Mouse (Mus musculus): ENCODE measurements at regions not wholly inside any gene's neighbourhood (a gene's known extent, or its start where the extent isn't known, plus 50 kb on each side); places are given as distances from the start of the nearest gene placed in this dataset.

DNA sequence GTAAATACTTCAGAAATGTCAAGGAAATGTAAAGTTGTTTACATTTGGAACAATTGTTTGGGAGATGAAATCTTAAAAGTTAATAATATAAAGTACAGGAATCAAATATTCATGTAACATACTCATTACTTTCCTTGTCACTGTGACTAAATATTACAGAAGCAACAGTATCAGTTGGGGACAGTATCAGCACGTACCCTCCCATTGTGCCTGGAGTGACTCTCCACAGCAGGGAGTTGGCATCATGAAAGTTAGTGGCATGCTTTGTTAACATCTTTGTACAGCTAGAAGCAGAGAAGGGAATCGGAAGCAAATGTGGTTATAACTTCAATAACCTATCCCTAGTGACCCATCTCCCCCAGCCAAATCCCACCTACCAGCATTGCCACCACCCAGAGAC lies 366.8 kb upstream of the Cd180 start:
- no peaks in the 10 kb centered on the region for H3K27me3 ChIP-seq (ENCODE audit: control insufficient read depth, insufficient read depth, low read depth, low read length)
- no peaks in the 10 kb centered on the region for H3K36me3 ChIP-seq (ENCODE audit: control insufficient read depth, insufficient read depth, low read length)
- WGBS, result 45% methylated on average over 2 of the region's 2 CpGs
- no peak overlapping the region for H3K27ac ChIP-seq (ENCODE audit: low read length)
- H3K9ac ChIP-seq (ENCODE audit: low read depth, low read length), result no peak overlapping the region
- H3K4me1 ChIP-seq (ENCODE audit: control insufficient read depth, insufficient read depth, low read length), result no peaks in the 10 kb centered on the region
- no peak overlapping the region for H3K4me2 ChIP-seq (ENCODE audit: low read length)
- no peak overlapping the region for H3K4me3 ChIP-seq (ENCODE audit: low read depth, low read length)
- H3K9me3 ChIP-seq (replicated peaks; ENCODE audit: control insufficient read depth, low read length, poor library complexity, severe bottlenecking), result no peaks in the 10 kb centered on the region
- ATAC-seq, result no peak

DNA sequence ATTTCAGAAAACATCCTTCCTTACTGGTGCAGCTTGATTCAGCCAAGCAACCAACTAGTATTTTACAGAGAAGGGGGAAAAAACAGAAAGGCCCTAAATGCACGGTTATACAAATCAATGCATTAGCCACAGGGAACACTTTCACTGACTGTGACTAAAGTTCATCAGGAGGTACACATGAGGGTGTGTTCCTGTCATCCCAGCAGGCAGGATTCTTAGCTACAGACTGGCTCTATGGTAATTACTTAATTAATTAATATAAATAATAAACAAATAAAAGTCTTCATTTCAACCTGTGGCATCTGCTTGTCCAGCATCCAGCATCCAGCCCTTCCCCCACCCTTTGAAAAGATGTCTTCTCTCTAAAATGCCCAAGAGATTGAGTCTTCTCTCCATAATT lies 359.7 kb upstream of the Cd180 start:
- Histone ChIP-seq H3K27ac (ENCODE audit: low read length) (no peak overlapping the region), H3K4me3 (ENCODE audit: low read depth, low read length) (no peak overlapping the region), H3K27me3 (ENCODE audit: control insufficient read depth, insufficient read depth, low read depth, low read length) (no peaks in the 10 kb centered on the region), H3K9ac (ENCODE audit: low read depth, low read length) (no peak overlapping the region), H3K4me1 (ENCODE audit: control insufficient read depth, insufficient read depth, low read length) (no peaks in the 10 kb centered on the region; the same call in 1 of the 2 replicates), H3K9me3 (replicated peaks; ENCODE audit: control insufficient read depth, low read length, poor library complexity, severe bottlenecking) (no peaks in the 10 kb centered on the region), H3K36me3 (ENCODE audit: control insufficient read depth, insufficient read depth, low read length) (no peaks in the 10 kb centered on the region), H3K4me2 (ENCODE audit: low read length) (no peak overlapping the region)
- ATAC-seq, result no peak
- WGBS, result 66% methylated on average over 1 of the region's 1 CpGs

DNA sequence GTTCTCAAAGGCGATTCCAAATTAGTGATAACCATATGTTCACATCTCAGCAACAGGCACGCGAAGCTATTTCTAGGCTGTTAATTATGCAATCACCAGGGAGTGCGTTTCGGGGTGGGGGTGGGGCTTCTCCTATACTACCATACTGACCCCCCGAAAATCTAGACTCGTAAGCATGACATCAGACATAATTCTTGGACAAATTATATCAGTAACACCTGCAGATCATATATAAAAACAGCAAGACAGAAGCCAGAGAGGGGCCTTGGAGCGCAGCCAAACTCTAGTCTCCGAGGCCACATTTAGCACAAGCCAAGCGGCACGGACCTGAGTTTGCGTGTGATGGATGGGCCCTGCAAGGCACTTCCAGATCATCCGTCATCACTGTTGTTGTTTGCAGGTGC lies 359.2 kb upstream of the Cd180 start:
- Histone ChIP-seq H3K9me3 (replicated peaks; ENCODE audit: control insufficient read depth, low read length, poor library complexity, severe bottlenecking) (peaks cover under 1% of the 10 kb centered on the region; the same call in 1 of the 2 replicates), H3K27ac (ENCODE audit: low read length) (no peak overlapping the region), H3K4me3 (ENCODE audit: low read depth, low read length) (no peak overlapping the region), H3K9ac (ENCODE audit: low read depth, low read length) (no peak overlapping the region), H3K4me2 (ENCODE audit: low read length) (no peak overlapping the region), H3K36me3 (ENCODE audit: control insufficient read depth, insufficient read depth, low read length) (no peaks in the 10 kb centered on the region), H3K4me1 (ENCODE audit: control insufficient read depth, insufficient read depth, low read length) (no peaks in the 10 kb centered on the region; the same call in 1 of the 2 replicates), H3K27me3 (ENCODE audit: control insufficient read depth, insufficient read depth, low read depth, low read length) (no peaks in the 10 kb centered on the region)
- no peak; the same call in 1 of the 2 replicates for ATAC-seq
- 62% methylated on average over 13 of the region's 13 CpGs for WGBS

DNA sequence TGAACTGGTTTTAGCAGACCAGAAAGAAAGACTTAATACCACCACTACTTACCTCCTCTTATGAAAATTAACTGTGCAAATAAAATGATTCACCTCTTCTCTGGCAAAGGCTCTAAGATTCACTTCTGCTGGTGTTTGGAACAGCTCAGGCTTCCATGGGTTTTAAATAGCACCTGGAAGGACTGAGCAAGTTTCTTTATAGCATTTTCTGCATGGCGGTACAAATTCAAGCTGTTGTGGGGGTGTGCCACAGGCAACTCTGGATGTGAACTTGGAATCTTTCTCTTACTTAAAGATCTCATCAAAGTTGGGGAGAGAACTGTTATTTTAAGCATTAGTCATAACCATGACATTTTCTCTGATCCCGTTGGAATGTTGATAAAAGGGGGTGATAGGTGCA lies 350.1 kb upstream of the Cd180 start:
- Histone ChIP-seq H3K9me3 (replicated peaks; ENCODE audit: control insufficient read depth, low read length, poor library complexity, severe bottlenecking) (peaks cover 3% of the 10 kb centered on the region; the same call in 1 of the 2 replicates), H3K4me3 (ENCODE audit: low read depth, low read length) (no peak overlapping the region), H3K4me2 (ENCODE audit: low read length) (no peak overlapping the region), H3K27ac (ENCODE audit: low read length) (no peak overlapping the region), H3K36me3 (ENCODE audit: control insufficient read depth, insufficient read depth, low read length) (no peaks in the 10 kb centered on the region), H3K27me3 (ENCODE audit: control insufficient read depth, insufficient read depth, low read depth, low read length) (no peaks in the 10 kb centered on the region), H3K4me1 (ENCODE audit: control insufficient read depth, insufficient read depth, low read length) (no peaks in the 10 kb centered on the region), H3K9ac (ENCODE audit: low read depth, low read length) (no peak overlapping the region)
- no peak for ATAC-seq
- 85% methylated on average over 2 of the region's 2 CpGs for WGBS

DNA sequence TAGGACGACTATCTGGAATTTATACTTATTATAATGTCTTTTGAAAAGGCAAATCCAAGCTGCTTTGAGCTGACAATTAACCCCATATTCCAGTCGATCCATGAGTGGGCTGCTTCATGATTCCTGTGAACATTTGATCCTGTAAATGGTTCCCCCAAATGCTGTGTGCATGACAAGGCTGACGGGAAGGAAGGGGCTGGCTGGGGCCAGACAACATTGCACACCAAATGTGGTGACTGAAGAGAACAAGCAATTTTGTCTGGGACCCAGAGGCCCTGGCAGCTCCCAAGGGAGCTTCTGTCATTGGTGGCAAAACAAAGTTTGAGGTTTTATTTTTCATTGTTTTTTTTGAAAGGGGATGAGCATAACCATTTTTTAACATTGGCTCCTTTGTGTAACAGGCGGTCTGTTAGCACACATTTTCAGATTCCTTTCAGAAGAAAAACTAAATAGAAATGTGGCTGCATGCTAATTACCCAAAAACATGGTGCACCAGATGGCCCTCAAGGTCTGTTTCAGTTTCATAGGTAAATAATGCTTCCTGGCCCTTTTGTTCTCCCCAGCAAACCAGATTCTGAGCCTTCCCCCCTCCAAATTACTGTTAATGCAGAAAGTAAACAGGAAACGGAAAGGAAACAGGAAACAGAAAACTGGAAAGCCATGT lies 348.6 kb upstream of the Cd180 start:
- no peak overlapping the region for H3K27ac ChIP-seq (ENCODE audit: low read length)
- H3K27me3 ChIP-seq (ENCODE audit: control insufficient read depth, insufficient read depth, low read depth, low read length), result no peaks in the 10 kb centered on the region
- no peak for ATAC-seq
- no peaks in the 10 kb centered on the region for H3K9me3 ChIP-seq (replicated peaks; ENCODE audit: control insufficient read depth, low read length, poor library complexity, severe bottlenecking)
- no peaks in the 10 kb centered on the region for H3K36me3 ChIP-seq (ENCODE audit: control insufficient read depth, insufficient read depth, low read length)
- no peaks in the 10 kb centered on the region for H3K4me1 ChIP-seq (ENCODE audit: control insufficient read depth, insufficient read depth, low read length)
- no peak overlapping the region for H3K9ac ChIP-seq (ENCODE audit: low read depth, low read length)
- no peak overlapping the region for H3K4me3 ChIP-seq (ENCODE audit: low read depth, low read length)
- no peak overlapping the region for H3K4me2 ChIP-seq (ENCODE audit: low read length)
- WGBS, result 68% methylated on average over 5 of the region's 5 CpGs

DNA sequence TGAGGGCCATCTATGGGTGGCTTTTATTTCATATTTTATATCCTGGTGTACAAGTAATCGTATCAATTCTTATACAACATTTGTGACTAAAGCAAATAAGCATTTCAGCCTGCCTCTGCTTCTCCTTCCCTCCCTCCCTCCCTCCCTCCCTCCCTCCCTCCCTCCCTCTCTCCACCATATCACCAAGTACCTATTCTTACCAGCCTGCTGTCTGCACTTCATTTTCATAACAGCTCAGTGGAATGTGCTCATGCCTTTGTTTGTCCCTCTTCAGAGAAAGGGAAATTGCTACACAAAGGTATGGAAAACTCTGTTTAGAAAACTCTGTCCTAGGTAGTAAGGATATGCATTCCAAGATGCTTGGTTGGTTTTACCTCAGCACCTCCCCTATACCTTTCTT lies 343.9 kb upstream of the Cd180 start:
- Histone ChIP-seq H3K9ac (ENCODE audit: low read depth, low read length) (no peak overlapping the region), H3K36me3 (ENCODE audit: control insufficient read depth, insufficient read depth, low read length) (no peaks in the 10 kb centered on the region), H3K27me3 (ENCODE audit: control insufficient read depth, insufficient read depth, low read depth, low read length) (no peaks in the 10 kb centered on the region), H3K4me2 (ENCODE audit: low read length) (no peak overlapping the region), H3K4me3 (ENCODE audit: low read depth, low read length) (no peak overlapping the region), H3K4me1 (ENCODE audit: control insufficient read depth, insufficient read depth, low read length) (no peaks in the 10 kb centered on the region), H3K27ac (ENCODE audit: low read length) (no peak overlapping the region), H3K9me3 (replicated peaks; ENCODE audit: control insufficient read depth, low read length, poor library complexity, severe bottlenecking) (no peaks in the 10 kb centered on the region)
- ATAC-seq, result no peak
- 100% methylated on average over 1 of the region's 1 CpGs for WGBS

DNA sequence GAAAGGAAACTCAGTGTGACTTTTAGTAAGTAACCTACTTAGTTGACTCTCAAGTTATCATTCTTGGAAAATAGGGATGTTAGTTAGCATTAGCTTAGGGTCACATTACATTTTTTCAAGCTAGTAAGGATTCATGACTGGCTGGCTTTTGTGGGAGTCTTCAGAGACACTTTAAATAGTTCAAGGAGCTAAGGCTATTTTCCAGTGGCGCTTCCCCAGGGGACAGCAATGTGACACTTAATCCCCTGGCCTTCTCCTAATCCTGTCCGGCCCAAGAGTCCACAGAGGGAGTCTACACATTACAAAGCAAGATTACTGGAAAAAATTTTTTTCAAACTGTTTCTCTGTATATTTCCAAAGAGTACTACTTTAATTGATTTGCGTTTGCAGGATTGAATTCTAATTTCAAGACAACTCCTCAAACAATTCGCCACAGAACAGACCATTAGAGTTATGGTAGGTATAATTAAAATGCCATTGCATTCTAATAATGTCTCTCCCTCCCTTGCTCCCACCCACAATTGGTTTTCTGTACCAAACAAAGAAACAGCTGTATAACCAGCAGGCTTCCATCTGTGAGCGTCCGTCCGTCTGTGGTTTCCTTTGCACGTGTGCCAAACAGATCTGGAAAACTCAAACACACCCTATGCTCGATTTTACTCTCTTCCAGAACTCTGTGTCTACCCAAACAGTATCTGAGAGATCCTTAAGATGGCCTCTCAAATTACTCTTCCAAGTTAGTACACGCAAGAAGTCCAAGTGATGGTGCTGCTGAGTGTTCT lies 341.1 kb upstream of the Cd180 start:
- H3K9me3 ChIP-seq (replicated peaks; ENCODE audit: control insufficient read depth, low read length, poor library complexity, severe bottlenecking), result no peaks in the 10 kb centered on the region
- 65% methylated on average over 10 of the region's 10 CpGs for WGBS
- H3K4me2 ChIP-seq (ENCODE audit: low read length), result no peak overlapping the region
- H3K9ac ChIP-seq (ENCODE audit: low read depth, low read length), result no peak overlapping the region
- no peak for ATAC-seq
- no peaks in the 10 kb centered on the region for H3K4me1 ChIP-seq (ENCODE audit: control insufficient read depth, insufficient read depth, low read length)
- H3K36me3 ChIP-seq (ENCODE audit: control insufficient read depth, insufficient read depth, low read length), result no peaks in the 10 kb centered on the region
- H3K4me3 ChIP-seq (ENCODE audit: low read depth, low read length), result no peak overlapping the region
- H3K27me3 ChIP-seq (ENCODE audit: control insufficient read depth, insufficient read depth, low read depth, low read length), result no peaks in the 10 kb centered on the region
- H3K27ac ChIP-seq (ENCODE audit: low read length), result no peak overlapping the region

DNA sequence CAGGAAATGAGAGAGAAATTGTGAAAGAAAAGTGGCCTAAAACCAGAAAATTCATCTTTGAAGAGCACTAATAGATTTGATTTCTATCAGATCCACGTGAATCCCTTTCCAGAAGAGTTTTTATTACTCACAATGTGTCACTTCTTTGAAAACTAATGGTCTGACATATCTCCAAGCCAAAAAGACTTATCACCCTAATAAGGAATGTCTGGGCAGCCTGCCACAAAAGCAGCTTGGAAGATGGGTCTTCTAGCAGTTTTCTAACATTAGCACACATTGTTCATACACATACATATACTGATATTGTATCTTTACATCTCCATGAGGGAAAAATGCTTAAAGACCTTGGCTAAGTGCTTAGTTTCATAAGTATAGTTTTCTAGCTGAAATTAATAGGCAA lies 337.8 kb upstream of the Cd180 start:
- no peak overlapping the region for H3K4me3 ChIP-seq (ENCODE audit: low read depth, low read length)
- no peaks in the 10 kb centered on the region for H3K4me1 ChIP-seq (ENCODE audit: control insufficient read depth, insufficient read depth, low read length)
- H3K9ac ChIP-seq (ENCODE audit: low read depth, low read length), result no peak overlapping the region
- H3K36me3 ChIP-seq (ENCODE audit: control insufficient read depth, insufficient read depth, low read length), result no peaks in the 10 kb centered on the region
- no peak for ATAC-seq
- H3K4me2 ChIP-seq (ENCODE audit: low read length), result no peak overlapping the region
- no peaks in the 10 kb centered on the region for H3K27me3 ChIP-seq (ENCODE audit: control insufficient read depth, insufficient read depth, low read depth, low read length)
- 57% methylated on average over 1 of the region's 1 CpGs for WGBS
- H3K9me3 ChIP-seq (replicated peaks; ENCODE audit: control insufficient read depth, low read length, poor library complexity, severe bottlenecking), result no peaks in the 10 kb centered on the region
- no peak overlapping the region for H3K27ac ChIP-seq (ENCODE audit: low read length)

DNA sequence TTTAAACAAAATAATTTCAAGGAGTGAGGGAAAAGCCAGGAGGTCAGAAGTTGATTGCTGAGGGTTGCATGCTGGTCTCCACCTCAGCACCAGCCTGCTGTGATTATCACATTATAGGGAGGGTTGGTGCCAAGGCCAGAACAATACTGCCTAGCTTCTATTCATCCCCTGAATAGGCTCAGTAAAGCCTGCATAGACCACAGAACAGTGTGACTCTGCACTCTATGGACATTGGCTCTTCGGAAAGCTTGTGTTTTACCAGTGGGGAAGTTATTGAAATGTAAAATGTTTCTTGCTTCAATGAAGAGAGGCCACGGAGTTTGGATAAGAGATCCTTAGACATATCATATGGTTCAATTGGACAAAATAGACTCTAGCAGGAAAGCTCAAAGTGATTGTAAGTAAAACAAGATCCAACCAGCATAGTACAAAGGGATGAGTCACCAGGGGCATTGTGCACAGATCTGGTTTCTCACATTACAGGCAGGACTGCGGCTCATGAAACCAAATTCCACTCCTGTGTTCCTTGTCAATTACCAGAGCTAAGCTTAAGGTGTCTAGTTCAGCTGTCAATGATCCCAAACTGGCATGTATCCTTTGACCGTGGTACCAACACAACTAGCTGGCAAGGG lies 320.8 kb upstream of the Cd180 start:
- ATAC-seq, result peak; percentile 82
- H3K27me3 ChIP-seq (ENCODE audit: control insufficient read depth, insufficient read depth, low read depth, low read length), result peaks cover 7% of the 10 kb centered on the region; the same call in 1 of the 2 replicates
- WGBS, result 7% methylated on average over 4 of the region's 4 CpGs
- no peak overlapping the region for H3K9ac ChIP-seq (ENCODE audit: low read depth, low read length)
- H3K27ac ChIP-seq (ENCODE audit: low read length), result no peak overlapping the region
- H3K4me2 ChIP-seq (ENCODE audit: low read length), result no peak overlapping the region
- H3K4me3 ChIP-seq (ENCODE audit: low read depth, low read length), result no peak overlapping the region
- H3K36me3 ChIP-seq (ENCODE audit: control insufficient read depth, insufficient read depth, low read length), result no peaks in the 10 kb centered on the region
- H3K9me3 ChIP-seq (replicated peaks; ENCODE audit: control insufficient read depth, low read length, poor library complexity, severe bottlenecking), result no peaks in the 10 kb centered on the region
- no peaks in the 10 kb centered on the region; the same call in 1 of the 2 replicates for H3K4me1 ChIP-seq (ENCODE audit: control insufficient read depth, insufficient read depth, low read length)

All from midbrain, embryonic 16.5 days (tissue).